In genomic region chr9:70202753-70203152, GRCm38 (mm10) we compare ENCODE assay signal across 7 mouse cellular contexts. TPM values are rescaled to one million over a fixed set of nuclear protein-coding genes. Genes with fewer than 3 reads are reported as not detected.
DNase-seq lines count a peak whose midpoint lies in the region; ATAC-seq lines count a peak whose summit lies in the region.

No protein-coding gene starts in this region.

- DNase-seq in layer of hippocampus, postnatal 14 days (ENCODE audit: low spot score in 2 of 2) = peak; percentile 9 to 20
- no peak for DNase-seq in layer of hippocampus, adult 11-12 months (ENCODE audit: low spot score)
- DNase-seq in ES-CJ7 (ENCODE audit: low read depth, low spot score) = peak; percentile 70
- DNase-seq in adrenal gland, postnatal 14 days = peak; percentile 73
- DNase-seq in heart, postnatal 36 days = peak; percentile 47 to 71

- intact Hi-C loops in heart, postnatal 36 days (cut with DNase I) = loop anchor here (2.0 to 10.0 kb wide), 4 partner anchors 94 to 302 kb away; partner anchors contain the start of gene Rnf111

- peak; percentile 69 for ATAC-seq in megakaryocyte progenitor cell, adult 5-6 weeks (replicated peaks; ENCODE audit: poor library complexity)
- ATAC-seq in activated CD4-positive, CD25-positive, alpha-beta regulatory T cell, adult 4 months = no peak

RNA-seq across cellular contexts. Expression of gene Myo1e, which starts 4.4 kb away (rescaled TPM):
- total RNA-seq in layer of hippocampus, postnatal 14 days (2021) = 10 to 100 TPM in 1 of 2 experiments, 1 to 10 TPM in 1; 9.5 to 11.1 TPM
- total RNA-seq in adrenal gland, postnatal 14 days (2021) = 21.3 and 22.5 TPM in 2 replicates
- total RNA-seq in heart, postnatal 36 days (2021) = 10 to 100 TPM in 1 of 2 experiments, 1 to 10 TPM in 1; 8.6 to 10.2 TPM
- 0.10 TPM in 1 of 2 replicates, not detected in the other for total RNA-seq in megakaryocyte progenitor cell, adult 5-6 weeks (2015)
- total RNA-seq in megakaryocyte progenitor cell, adult 5-6 weeks (2017) = 0.03 TPM in 1 of 2 replicates, not detected in the other
- 10 to 100 TPM; 25.8 to 27.8 TPM for polyA plus RNA-seq in activated CD4-positive, CD25-positive, alpha-beta regulatory T cell, adult 4 months (2017; shearing (Covaris generic))

Comparison
In these comparisons a context has a peak if more than half of its experiments do, and no peak if none do; other contexts are left out.
1. RNA of gene Myo1e, which starts 4.4 kb away (total RNA-seq): 21.3 to 22.5 TPM in adrenal gland, postnatal 14 days, 9.5 to 11.1 TPM in layer of hippocampus, postnatal 14 days and 8.6 to 10.2 TPM in heart, postnatal 36 days; 0.03 to 0.10 TPM in megakaryocyte progenitor cell, adult 5-6 weeks; every median in the first group is over 4 times any median in the second.